Mouse (Mus musculus) splenic B cell, adult 2 months (primary cell): ENCODE results near the gene Pgpep1l.

ENCODE experiments used
- DNase-seq: peaks from one replicate; pipeline ENCODE4 v3.0.0-alpha.2; 2011; ENCODE audit warnings: low read depth, low spot score
- H3K27me3 ChIP-seq: 2 replicates; pipeline ENCODE4 v1.6.1; 2012; ENCODE audit warnings: mild to moderate bottlenecking, low read length, moderate library complexity, mixed read lengths; ENCODE audit not compliant: control insufficient read depth, poor library complexity, insufficient read depth, severe bottlenecking
- H3K36me3 ChIP-seq: 2 replicates; pipeline ENCODE4 v1.6.1; 2012; ENCODE audit warnings: mild to moderate bottlenecking, low read length, moderate library complexity, mixed read lengths; ENCODE audit not compliant: control insufficient read depth, poor library complexity, insufficient read depth, severe bottlenecking

Gene Pgpep1l

GRCm38 (mm10) chr7:68227021-68227420 is 37.0 kb downstream of the Pgpep1l start:
- no peak for DNase-seq
- Histone ChIP-seq H3K36me3 (no peaks in the 10 kb centered on the region), H3K27me3 (no peaks in the 10 kb centered on the region)

- Histone ChIP-seq H3K36me3 (no peaks in the 10 kb centered on the region), H3K27me3 (no peaks in the 10 kb centered on the region)
- peak; percentile 26 for DNase-seq
Measured at GRCm38 (mm10) chr7:68225427-68226054, 38.5 kb downstream of the Pgpep1l start.

- Histone ChIP-seq H3K36me3 (no peaks in the 10 kb centered on the region), H3K27me3 (no peaks in the 10 kb centered on the region)
- DNase-seq: no peak
Measured at GRCm38 (mm10) chr7:68224006-68224405, 40.0 kb downstream of the Pgpep1l start.

- Histone ChIP-seq H3K36me3 (no peaks in the 10 kb centered on the region), H3K27me3 (no peaks in the 10 kb centered on the region)
- DNase-seq: no peak
Measured at GRCm38 (mm10) chr7:68223356-68223808, 40.7 kb downstream of the Pgpep1l start.

GRCm38 (mm10) chr7:68221677-68222230 is 42.3 kb downstream of the Pgpep1l start:
- DNase-seq: no peak
- Histone ChIP-seq H3K27me3 (no peaks in the 10 kb centered on the region), H3K36me3 (no peaks in the 10 kb centered on the region)

GRCm38 (mm10) chr7:68218879-68219278 is 45.2 kb downstream of the Pgpep1l start:
- no peak for DNase-seq
- Histone ChIP-seq H3K27me3 (no peaks in the 10 kb centered on the region), H3K36me3 (no peaks in the 10 kb centered on the region)

- Histone ChIP-seq H3K27me3 (no peaks in the 10 kb centered on the region), H3K36me3 (no peaks in the 10 kb centered on the region)
- no peak for DNase-seq
Measured at GRCm38 (mm10) chr7:68215522-68216070, 48.4 kb downstream of the Pgpep1l start.

- H3K27me3 ChIP-seq: no peaks in the 10 kb centered on the region
- no peaks in the 10 kb centered on the region for H3K36me3 ChIP-seq
- DNase-seq: peak; percentile 16
Measured at GRCm38 (mm10) chr7:68213842-68214241, 50.2 kb downstream of the Pgpep1l start.

- no peaks in the 10 kb centered on the region for H3K27me3 ChIP-seq
- no peaks in the 10 kb centered on the region for H3K36me3 ChIP-seq
- DNase-seq: no peak
Measured at GRCm38 (mm10) chr7:68211883-68212282, 52.1 kb downstream of the Pgpep1l start.

- Histone ChIP-seq H3K36me3 (no peaks in the 10 kb centered on the region), H3K27me3 (no peaks in the 10 kb centered on the region)
- no peak for DNase-seq
Measured at GRCm38 (mm10) chr7:68210417-68210816, 53.6 kb downstream of the Pgpep1l start.

GRCm38 (mm10) chr7:68209039-68209438 is 55.0 kb downstream of the Pgpep1l start:
- H3K36me3 ChIP-seq: no peaks in the 10 kb centered on the region
- peak; percentile 65 for DNase-seq
- no peaks in the 10 kb centered on the region for H3K27me3 ChIP-seq

- DNase-seq: no peak
- Histone ChIP-seq H3K36me3 (no peaks in the 10 kb centered on the region), H3K27me3 (no peaks in the 10 kb centered on the region)
Measured at GRCm38 (mm10) chr7:68205776-68206427, 58.1 kb downstream of the Pgpep1l start.

GRCm38 (mm10) chr7:68199609-68200008 is 64.4 kb downstream of the Pgpep1l start:
- DNase-seq: no peak
- Histone ChIP-seq H3K27me3 (no peaks in the 10 kb centered on the region), H3K36me3 (no peaks in the 10 kb centered on the region)

GRCm38 (mm10) chr7:68193958-68194695 is 69.9 kb downstream of the Pgpep1l start:
- H3K27me3 ChIP-seq: no peaks in the 10 kb centered on the region
- no peak for DNase-seq
- H3K36me3 ChIP-seq: no peaks in the 10 kb centered on the region
